Mouse (Mus musculus) testis, postnatal 14 days (tissue): ENCODE measurements around the gene Ppt1.

Experiments
- DNase-seq: peaks from one replicate; pipeline ENCODE4 v3.0.0; 2021; ENCODE audit warnings: low spot score

Gene Ppt1

DNA sequence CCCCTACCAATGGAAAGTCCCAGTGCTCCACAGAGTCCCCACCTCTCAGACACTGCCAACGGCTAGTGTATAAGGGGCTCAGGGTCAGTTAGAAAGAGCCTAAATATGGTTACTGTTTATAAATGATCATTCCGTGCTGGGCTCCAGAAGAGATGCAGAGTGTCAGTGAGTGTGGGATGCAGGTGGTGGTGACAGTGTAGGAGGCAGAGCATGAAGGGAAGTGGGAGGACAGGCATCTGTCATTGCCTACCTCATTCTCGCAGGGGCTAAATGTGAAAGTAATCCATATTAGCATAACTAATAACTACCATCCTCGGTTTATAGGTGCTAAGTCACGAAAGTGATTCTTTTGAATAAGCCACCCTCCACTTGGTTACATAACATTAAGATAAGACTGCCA is 34.7 kb downstream of the Ppt1 start:
- DNase-seq: no peak

DNA sequence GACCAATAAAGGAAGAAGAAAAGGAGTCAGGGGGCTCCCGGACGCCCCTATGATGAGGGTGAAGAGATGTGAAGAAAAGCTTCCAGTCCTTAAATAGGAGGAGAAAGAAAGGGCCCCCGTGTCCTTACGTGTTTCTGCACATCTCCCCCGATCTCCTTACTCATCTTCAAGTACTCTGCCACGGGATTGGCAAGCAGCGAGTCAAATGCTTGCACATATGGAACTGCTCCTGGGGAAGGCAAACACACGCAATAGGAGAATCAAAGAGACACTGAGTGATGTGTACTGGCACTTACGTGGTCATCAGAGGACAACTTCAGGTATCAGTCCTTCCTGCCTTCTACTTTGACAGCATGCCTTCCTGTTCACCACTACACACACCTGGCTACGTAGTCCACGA is 35.2 kb downstream of the Ppt1 start:
- DNase-seq: no peak

DNA sequence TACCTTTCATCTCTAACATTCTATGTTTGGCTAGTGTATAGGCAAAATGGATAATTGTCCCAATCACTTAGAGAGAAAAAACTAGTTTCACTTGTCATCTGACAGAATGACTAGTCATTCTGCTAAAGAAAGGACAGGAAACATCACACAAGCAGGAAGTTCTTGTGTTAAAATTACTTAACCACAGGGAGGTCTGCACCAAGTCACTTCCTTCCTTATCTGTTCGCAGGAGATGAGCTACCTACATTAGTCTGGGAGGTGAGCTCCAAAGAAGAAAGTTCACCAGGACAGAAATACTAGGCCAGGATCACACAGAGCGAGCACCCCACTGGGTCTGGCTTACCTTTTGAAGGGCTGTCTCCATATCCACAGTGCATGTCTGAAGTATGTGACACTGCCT is 35.9 kb downstream of the Ppt1 start:
- DNase-seq: no peak

DNA sequence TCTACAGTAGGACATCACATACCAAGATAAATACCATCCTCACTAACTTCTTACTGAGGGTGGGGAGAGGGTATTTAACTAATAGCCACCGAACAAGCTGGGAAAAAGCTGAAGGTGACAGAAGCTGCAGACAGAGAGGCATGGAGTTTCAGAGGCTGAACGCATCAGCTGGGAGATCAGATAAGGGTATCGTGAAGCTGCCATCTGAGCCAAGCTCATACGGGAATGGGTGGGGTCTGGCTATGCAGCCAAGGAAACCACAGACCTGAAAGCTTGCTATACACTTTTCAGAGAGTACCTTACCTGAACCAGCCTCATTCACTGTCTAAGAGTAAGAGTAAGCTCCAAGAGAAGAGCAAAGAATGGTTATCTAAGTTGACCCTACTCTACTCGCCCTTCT is 37.0 kb downstream of the Ppt1 start:
- no peak for DNase-seq

DNA sequence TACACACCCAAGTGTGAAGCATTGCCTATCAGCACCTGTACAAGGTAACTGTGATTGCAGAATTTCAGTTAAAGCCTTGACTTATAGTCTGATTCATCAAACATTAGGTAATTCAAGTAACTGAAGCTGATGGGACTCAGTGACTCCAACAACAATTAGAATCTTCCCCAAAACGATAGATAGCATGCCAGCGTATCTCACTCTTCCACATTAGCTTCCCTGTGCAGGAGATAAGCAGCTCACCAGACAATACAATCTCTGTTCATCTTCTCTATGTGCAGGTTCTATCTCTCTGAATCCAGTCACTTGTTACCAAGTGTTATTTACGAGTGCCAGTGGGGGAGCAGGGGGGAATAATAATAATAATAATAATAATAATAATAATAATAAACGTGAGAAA is 37.5 kb downstream of the Ppt1 start:
- no peak for DNase-seq

DNA sequence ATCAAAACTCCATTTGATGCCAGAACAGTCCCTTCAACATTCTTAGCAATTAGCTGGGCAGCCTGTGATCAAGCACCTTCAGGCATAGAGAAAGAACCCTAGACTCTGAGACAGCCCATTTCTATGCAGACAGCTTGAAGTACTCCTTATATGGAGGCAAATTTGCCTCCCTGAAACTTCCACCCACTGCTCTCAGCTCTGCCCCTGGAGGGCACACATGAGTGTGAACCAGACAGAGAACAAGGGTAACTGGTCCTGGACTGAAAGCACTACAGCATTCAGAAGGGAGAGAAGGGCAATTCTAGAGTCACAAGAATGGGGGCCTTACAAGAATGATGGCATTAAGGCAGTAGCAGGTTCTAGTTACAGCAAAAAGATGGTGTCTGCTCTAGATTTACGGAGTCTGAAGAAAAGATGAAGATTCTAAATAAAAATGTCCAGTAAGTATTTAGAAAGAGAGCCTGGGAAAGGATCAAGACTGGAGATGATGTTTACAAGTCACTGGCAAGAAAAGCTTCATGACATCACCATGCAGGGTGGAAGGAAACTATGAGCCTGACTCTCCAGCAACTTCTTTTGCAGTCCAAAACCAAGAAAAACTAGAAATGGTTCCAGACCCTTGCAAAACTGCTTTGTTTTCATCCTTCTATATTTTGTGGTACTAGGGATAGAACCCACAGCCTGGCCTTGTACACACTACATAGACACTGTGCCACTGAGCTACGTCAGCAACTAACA is 42.5 kb downstream of the Ppt1 start:
- DNase-seq: no peak

DNA sequence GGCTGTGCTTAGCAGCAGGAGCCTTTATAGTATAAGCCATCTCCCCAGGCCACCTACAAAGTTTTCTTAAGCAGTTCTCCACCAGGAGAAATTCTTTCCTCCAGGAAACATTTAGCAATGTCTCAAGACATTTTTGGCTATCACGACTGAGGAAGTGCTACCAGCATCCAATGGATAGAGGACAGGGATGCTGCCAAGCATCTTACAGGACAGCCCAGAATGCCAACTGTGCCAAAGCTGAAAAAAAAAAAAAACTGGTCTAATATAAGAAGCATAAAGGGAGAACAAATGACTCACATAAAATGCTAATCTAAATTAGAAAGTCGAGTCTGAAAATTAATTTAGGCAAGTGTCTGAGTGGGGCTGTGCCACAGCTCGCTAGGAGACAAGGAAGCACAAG is 46.5 kb downstream of the Ppt1 start:
- no peak for DNase-seq

DNA sequence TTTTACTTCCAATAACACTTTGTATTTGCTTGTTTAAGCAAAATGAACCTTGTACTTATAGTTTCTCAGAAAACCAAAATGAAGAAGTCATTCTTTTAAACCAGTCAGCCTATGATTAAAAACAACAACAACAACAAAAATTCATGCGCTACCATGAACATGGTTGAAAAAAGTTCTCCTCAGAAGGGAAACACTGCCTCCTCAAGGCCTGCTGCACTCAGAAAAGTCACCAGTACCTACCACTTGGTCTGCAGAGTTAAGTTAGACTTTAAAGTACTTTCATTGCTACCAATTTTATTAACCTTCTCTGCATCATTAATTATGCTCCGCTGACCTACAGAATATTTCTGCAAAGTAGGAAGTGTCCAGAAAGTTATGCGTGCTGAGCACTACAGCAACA is 47.3 kb downstream of the Ppt1 start:
- DNase-seq: no peak

DNA sequence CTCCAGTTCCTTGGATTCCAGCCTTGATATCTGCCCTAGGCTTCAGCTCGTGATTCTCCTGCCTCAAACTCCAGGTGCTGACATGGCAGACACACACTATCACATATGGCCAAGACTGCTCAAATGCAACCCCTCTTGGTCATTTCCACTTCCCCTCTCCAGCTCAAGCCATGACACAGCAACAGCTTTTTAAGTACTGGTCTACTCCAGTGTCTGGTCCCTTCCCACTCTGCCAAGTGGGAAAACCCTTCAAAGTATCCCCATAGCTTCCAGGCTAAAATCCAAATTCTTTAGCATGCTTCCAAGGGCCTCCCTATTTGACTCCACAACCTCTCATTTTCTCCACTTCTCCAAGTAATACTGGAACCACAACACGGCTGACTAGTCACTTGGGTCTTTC is 48.0 kb downstream of the Ppt1 start:
- no peak for DNase-seq

DNA sequence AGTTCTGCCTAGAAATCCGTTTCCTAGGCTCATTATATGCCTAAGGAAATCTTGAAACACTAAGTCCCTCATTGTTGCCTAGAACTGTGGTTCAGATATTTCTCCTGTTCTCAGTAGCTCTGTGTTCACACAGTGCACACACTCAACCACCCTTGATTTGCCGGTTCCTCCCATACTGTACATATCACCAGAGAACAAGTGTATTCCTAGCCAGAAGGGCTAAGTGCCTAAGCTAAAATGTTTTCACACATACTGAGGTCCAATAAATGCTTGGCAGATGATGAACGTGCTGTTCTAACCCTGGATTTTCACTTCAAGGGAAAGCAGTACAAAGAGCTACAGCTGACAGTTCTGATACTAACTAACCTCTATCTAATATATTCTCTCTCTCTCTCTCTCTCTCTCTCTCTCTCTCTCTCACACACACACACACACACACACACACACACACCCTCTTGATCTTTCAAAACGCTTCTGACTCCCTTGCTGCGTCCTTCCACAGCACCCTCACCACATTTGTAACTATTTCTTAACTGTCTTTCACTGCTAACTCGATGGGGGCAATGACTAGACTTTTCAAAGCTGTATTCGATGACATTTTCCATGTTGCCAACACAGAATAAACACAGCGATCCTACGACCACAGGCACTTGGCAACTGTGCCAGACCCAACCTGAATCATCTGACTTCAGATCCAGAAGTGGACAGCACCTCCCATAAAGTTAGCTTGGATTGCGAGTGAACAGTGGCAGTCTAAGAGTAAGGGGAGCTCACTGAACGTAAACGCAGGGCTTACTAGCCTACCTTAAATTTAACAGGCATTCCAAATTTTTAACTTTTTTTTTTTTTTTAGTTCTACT is 48.7 kb downstream of the Ppt1 start:
- no peak for DNase-seq

DNA sequence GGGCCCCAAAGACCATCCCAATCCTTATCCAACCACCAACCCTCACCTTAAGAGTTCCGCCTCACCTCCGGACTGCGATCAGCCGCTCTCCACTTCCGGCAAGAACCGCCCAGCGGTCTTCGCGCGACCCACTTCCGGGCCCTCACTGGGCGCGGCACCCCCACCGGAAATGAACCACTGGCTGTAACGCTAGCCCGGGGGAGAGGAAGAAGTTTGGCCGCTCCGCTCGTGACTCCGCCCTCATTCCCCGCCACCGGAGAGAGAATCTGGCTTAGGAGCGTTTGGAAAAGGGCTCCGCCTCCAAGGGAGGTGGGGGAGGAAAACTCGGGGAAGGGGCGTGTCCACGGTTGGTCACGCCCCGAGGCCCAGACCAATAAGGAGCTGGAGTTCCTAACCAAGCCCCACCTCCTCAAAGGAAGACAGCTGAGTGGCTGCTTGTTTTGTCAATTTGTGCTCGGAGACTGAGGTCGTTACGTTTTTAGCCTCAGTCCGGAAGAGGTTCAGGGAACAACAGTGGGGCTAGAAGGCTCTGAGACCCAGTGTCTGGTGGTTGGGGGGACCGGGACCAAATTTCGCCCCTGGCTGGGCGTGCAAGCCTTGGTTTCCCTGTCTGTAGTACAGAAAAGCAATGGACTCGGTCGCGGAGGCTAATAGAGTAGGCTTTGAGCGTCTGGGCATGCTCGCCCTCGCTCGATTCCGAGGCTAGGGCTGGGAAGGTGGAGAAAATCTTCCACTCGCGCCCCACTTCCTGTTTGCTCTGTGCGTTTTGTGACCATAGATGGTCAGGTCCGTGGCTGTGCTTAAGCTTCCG is 49.9 kb downstream of the Ppt1 start, which contains the start of gene Cap1:
Gene Cap1, minus strand, starts transcription at position 289 of the 811 bp plus-strand sequence.
- DNase-seq: peak; percentile 97

DNA sequence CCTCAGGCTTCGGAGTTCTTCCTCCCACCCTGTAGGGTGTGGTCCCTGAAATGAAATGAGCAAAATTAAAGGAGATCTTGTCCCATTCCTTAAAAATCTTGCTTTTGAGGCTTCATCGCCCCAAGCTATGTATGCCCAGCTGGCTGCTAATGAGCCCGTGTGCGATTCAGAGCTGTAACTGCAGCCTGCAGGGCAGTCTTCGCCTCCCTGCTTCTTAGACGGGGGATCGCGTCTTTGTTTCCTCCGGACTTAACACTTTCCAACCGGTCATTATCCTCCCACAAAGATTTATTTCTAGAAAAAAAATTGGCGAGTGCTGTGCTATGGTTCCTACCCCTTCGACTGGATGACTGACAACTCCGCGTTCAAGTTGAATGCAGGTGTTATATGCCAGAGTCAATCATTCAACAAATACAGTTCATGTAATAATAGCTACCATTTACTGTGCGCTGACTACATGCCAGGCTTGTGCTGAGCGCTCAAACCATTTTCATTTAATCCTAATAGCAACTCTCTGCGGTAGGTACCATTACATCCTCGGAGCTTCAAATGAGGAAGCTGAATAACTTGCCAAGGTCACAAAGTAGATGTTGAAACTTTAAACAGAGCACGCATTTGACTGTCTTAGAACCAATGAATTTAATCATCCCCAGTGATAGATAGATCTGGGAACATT is 50.7 kb downstream of the Ppt1 start:
- DNase-seq: no peak

DNA sequence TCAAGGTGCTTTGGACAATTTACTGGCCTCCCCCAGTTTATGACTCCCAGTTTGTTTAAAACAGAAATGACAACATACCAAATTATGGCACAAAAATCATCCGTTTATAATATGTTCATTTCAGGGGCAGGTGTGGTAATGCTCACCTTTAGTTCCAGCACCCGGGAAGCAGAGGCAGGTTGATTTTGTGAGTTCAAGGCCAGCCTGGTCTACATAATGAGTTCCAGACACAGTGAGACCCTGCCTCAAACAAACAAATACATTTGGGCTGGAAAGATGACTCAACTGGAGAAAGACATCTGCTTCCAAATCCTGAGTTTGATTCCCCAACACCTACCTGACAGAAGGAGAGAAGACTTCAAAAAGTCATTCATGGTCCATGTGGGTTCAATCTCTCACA is 51.3 kb downstream of the Ppt1 start:
- no peak for DNase-seq

DNA sequence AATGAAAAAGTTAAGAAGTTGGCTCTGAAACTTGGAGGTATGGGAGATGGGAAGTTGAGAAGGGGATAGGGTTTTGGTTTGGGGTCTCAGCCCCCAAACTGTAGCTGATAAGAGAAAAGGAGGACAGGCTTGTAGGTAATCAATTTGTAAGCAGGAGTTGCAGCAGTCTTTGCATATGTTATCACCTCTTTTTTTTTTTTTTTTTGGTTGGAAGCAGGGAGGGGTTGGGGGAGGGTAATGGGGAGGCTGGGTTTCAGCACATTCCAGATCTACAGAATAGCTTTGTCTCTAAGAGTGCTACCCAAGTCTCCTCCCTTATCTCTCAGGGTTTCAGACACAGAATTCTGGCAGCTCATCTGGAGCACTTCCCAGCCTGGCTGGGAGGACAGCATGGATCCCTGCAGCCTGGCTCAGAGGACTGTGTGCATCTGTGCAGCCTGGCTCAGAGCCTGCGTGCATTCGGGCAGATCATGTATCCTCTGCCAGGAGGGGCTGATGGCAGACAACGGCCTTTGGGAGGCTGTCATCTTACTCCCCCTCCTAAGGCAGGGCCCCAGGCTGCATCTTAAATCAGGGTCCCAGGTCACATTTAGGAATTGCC is 54.9 kb downstream of the Ppt1 start:
- DNase-seq: peak; percentile 87

DNA sequence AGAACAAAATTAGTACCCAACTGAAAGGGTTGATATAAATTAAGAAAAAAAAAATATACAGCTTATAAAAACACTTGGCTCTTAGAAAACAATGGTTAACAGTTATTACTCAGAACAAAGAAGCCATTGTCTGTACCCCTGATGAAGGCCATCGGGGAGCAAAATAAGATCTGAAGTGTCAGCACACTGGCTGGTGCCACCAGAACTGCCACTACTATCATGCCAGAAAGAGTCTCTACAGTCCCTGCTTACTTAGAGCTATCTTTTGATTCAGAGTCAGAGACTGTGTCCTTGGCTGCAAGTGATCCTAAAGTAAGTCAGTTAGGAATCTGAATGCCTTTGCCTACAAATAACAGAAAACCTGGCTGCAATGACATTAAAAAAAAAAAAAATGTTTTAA is 55.6 kb downstream of the Ppt1 start:
- peak; percentile 60 for DNase-seq

DNA sequence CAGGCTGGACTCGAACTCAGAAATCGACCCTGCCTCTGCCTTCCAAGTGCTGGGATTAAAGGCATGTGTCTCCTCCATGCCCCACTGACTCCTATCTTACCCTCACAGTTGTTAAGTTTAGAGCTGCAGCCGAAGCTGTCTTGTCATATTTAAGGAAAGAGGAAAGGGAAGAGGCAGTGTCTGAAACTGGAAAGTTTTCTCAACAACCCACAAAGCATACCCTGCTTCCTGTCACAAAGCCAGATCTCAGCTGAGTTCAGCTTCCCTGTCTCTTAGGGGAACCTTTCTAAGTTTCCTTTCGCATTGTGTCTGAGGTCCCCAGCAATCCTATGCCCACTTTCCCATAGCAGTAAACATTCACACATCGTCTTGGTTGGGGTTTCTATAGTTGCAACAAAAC is 56.1 kb downstream of the Ppt1 start:
- DNase-seq: no peak

DNA sequence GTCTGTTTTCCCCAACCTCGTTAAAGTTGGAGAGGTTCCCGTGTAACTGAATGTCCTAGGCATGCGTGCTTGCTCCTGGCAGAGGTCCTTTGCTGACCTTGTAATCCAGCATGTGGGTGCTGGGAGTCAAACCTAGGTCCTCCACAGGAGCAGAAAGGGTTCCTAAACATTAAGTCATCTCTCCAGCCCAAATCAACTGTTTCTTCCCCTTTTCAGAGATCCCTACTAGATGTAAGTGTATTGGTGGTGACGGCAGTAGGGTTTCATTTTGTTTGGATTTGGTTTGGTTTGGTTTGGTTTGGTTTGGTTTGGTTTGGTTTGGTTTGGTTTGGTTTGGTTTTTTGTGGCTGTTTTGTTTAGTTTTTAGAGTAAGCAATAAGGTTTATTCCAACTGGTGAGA is 61.7 kb downstream of the Ppt1 start:
- DNase-seq: no peak

DNA sequence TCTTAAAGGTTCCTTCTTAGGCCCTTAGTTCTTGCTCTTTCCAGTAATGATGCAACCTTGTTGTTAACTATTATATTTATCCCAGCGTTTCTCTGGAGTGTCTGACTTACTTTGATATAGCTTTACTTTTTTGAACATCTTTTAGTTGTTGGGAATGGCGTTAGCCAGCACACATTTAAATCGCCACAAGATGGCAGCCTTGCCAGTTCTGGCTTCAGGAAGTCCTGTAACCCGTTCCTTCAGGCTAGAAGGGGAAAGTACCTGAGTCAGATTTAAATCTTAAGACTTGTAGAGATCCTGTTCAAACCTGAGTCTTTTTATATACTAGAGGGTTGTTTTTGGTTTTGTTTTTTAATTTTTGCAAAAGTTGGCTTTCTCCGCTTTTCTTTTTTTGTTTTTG is 62.3 kb downstream of the Ppt1 start:
- DNase-seq: no peak

DNA sequence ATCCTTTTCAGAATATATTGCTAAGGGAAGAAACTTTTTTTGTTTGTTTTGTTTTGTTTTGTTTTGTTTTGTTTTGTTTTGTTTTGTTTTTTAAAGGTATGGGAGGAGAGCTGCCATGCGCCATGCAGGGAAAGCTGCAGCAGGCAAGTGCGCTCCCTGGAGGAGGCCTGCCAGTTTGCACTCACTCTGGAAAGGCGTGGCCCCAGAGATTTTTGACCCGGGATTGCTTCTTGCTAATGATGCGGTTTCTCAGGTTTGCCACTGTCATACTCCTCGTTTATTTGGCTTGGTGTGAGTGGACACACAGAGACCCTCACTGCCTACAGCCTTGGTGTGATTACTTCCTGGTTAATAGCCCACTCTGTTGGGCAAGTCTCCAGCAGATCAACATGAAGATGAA is 66.1 kb downstream of the Ppt1 start:
- DNase-seq: no peak

DNA sequence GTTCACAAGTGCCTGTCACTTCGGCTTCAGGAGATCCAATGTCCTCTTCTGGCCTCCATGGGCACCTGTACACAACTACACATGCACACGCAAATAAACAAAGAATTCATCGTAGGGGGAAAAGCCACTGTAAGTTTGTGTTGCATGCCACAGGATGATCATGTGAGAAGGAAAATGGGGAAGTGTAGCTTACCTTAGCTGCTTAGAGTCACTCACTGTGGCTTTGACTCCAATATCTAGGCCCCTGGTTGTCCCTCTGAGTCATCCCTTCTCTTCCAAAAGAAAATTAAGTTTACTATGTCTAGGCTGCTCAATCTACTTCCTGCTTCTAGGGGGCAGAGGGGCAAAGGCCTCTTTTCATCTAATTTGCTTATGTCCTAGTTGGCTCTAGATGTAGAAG is 67.7 kb downstream of the Ppt1 start:
- no peak for DNase-seq

DNA sequence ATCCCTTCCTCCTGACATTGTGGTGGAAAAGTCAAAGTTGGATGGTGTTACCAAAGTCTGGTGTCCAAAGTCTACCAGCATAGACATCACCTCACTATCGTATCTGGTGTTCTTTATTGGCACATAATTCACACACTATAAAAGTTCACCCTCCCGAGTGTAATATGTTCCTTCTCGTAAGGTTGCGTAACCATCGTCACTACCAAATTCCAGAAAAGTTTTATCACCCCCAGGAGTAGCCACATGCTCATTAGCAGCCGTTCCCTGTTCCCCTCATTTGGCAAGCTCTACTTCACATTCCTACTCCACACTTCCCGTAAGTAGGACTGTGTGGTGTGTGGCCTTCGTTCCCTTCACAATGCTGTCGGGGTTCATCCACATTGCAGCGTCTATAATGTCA is 69.3 kb downstream of the Ppt1 start:
- DNase-seq: no peak
